Mouse (Mus musculus): ENCODE results near the gene Sdad1. TPM values are rescaled to one million over a fixed set of nuclear protein-coding genes. Genes with fewer than 3 reads are reported as not detected.

The Sdad1 gene
- total RNA-seq, 2 experiments from 2014 or later: 21.9 to 22.8 TPM

GRCm38 (mm10) chr5:92245483-92245882 is 64.8 kb downstream of the Sdad1 start:
- DNase-seq (ENCODE audit: low spot score in 2 of 2): no peak

GRCm38 (mm10) chr5:92244900-92245299 is 65.4 kb downstream of the Sdad1 start:
- no peak for DNase-seq (ENCODE audit: low spot score in 2 of 2)

GRCm38 (mm10) chr5:92240769-92241168 is 69.5 kb downstream of the Sdad1 start:
- peak; percentile 17 to 76 for DNase-seq (ENCODE audit: low spot score in 2 of 2)

GRCm38 (mm10) chr5:92239333-92240232 is 70.7 kb downstream of the Sdad1 start:
- peak; percentile 70 to 79 for DNase-seq (ENCODE audit: low spot score in 2 of 2)

- DNase-seq (ENCODE audit: low spot score in 2 of 2): no peak
Measured at GRCm38 (mm10) chr5:92234939-92235557, 75.2 kb downstream of the Sdad1 start.

Other genes with a start within 250 kb of the Sdad1 start
- gene G3bp2, start 226.8 kb downstream of the Sdad1 start, total RNA-seq (2021): 100 to 1,000 TPM; 178 to 188 TPM
- gene Uso1, start 172.5 kb downstream of the Sdad1 start, total RNA-seq (2021): 10 to 100 TPM; 70.9 to 71.9 TPM
- gene U90926, start 95.1 kb downstream of the Sdad1 start, total RNA-seq (2021): not detected
- gene Ppef2, start 54.2 kb downstream of the Sdad1 start, total RNA-seq (2021): under 1 TPM; 0.39 to 0.55 TPM
- 10 to 100 TPM; 35.4 to 36.8 TPM for gene Naaa, start 32.3 kb downstream of the Sdad1 start, total RNA-seq (2021)
- gene Cxcl9, start 17.6 kb upstream of the Sdad1 start, total RNA-seq (2021): not detected
- 1 to 10 TPM; 5.5 to 8.7 TPM for gene Art3, start 21.3 kb upstream of the Sdad1 start, total RNA-seq (2021)
- not detected for gene Cxcl10, start 38.4 kb upstream of the Sdad1 start, total RNA-seq (2021)
- 10 to 100 TPM; 30.2 to 33.8 TPM for gene Nup54, start 124.7 kb upstream of the Sdad1 start, total RNA-seq (2021)
- 10 to 100 TPM; 88.0 to 93.8 TPM for gene Scarb2, start 196.4 kb upstream of the Sdad1 start, total RNA-seq (2021)
- 1 to 10 TPM in 1 of 2 experiments, not detected in 1; 1.8 TPM for gene Fam47e, start 244.6 kb upstream of the Sdad1 start, total RNA-seq (2021)